Comparison of ENCODE assay signal across 8 mouse cellular contexts in the genomic region with DNA sequence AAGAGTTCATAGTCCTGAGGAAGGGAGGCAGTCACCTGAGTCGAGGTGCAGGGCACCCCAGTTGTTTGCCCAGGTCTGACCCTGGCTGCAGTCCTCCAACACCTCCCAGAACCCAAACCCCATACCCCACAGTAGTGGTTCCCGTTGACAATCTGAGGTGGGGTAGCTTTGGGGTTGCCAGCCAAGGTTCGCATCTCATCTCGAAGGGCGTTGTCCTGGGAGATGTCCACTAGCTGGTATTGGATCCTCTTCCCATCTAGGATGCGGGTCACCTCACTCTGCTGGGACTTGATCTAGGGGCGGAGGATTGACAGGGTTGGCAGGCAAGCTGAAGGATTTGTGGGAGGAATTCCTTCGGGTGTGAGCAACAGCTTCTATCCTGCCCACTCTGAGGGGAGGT. TPM values are rescaled to one million over a fixed set of nuclear protein-coding genes. Genes with fewer than 3 reads are reported as not detected.
DNase-seq lines count a peak whose midpoint lies in the region; ATAC-seq and TF ChIP-seq lines count a peak whose summit lies in the region.

No protein-coding gene starts in this region.

- H3K9me3 ChIP-seq in limb, embryonic 12.5 days: no peaks in the 10 kb centered on the region
- no peaks in the 10 kb centered on the region for H3K9me3 ChIP-seq in stomach, embryonic 14.5 days (ENCODE audit: control insufficient read depth, low read depth, low read length)

- no peak overlapping the region for H3K27ac ChIP-seq in cerebellum, adult 2 months (ENCODE audit: insufficient read depth, low read length)
- peak overlapping the region; percentile 93 for H3K27ac ChIP-seq in spleen, adult 2 months (ENCODE audit: insufficient read depth, low read length)
- no peak overlapping the region for H3K27ac ChIP-seq in limb, embryonic 12.5 days
- peak overlapping the region; percentile 97; the same call in 1 of the 2 replicates for H3K27ac ChIP-seq in stomach, embryonic 14.5 days (ENCODE audit: low read length)

- H3K9ac ChIP-seq in limb, embryonic 12.5 days (replicated peaks): peak overlapping the region; percentile 82
- H3K9ac ChIP-seq in stomach, embryonic 14.5 days (replicated peaks; ENCODE audit: low read depth, low read length): peak overlapping the region; percentile 83

- peak overlapping the region; percentile 85 for H3K4me3 ChIP-seq in cerebellum, adult 2 months (replicated peaks; ENCODE audit: insufficient read depth, low read depth, low read length)
- peak overlapping the region; percentile 92 for H3K4me3 ChIP-seq in spleen, adult 2 months (ENCODE audit: extremely low read depth, insufficient read depth, insufficient read length)
- H3K4me3 ChIP-seq in limb, embryonic 12.5 days (replicated peaks): peak overlapping the region; percentile 86
- H3K4me3 ChIP-seq in stomach, embryonic 14.5 days (ENCODE audit: low read depth, low read length): peak overlapping the region; percentile 84

- no peak for TF ChIP-seq CTCF in cerebellum, adult 2 months (IDR thresholded peaks at IDR 0.05; ENCODE audit: borderline replicate concordance, insufficient read depth, low read depth, low read length)
- TF ChIP-seq CTCF in spleen, adult 2 months (IDR thresholded peaks at IDR 0.05; ENCODE audit: extremely low read depth, insufficient read depth, insufficient read length, insufficient replicate concordance): no peak

- H3K27me3 ChIP-seq in cerebellum, adult 2 months (ENCODE audit: control insufficient read depth, insufficient read depth, low read length): no peaks in the 10 kb centered on the region
- H3K27me3 ChIP-seq in spleen, adult 2 months (ENCODE audit: control insufficient read depth, insufficient read depth, low read length): no peaks in the 10 kb centered on the region
- H3K27me3 ChIP-seq in limb, embryonic 12.5 days: no peaks in the 10 kb centered on the region
- H3K27me3 ChIP-seq in stomach, embryonic 14.5 days (ENCODE audit: control insufficient read depth, insufficient read depth, low read length): no peaks in the 10 kb centered on the region

- no peak for ATAC-seq in limb, embryonic 12.5 days (ENCODE audit: insufficient number of reproducible peaks, insufficient read depth, low FRiP score, low TSS enrichment, low read depth)
- no peak for ATAC-seq in stomach, embryonic 14.5 days (ENCODE audit: insufficient number of reproducible peaks, insufficient read depth, low FRiP score, low read depth)

- DNase-seq in cerebellum, adult 2 months: peak in 1 of 2 experiments; percentile 24
- no peak for DNase-seq in cerebellum, adult 8-10 months
- no peak for DNase-seq in spleen, adult 2 months (ENCODE audit: low read depth in 1 of 2, low spot score in 2 of 2)
- DNase-seq in spleen, adult 12 weeks (ENCODE audit: low spot score): no peak
- DNase-seq in layer of hippocampus, adult 11-12 months (ENCODE audit: low spot score): no peak
- no peak for DNase-seq in retina, postnatal 1 day

- H3K4me2 ChIP-seq in limb, embryonic 12.5 days: peak overlapping the region; percentile 83
- peak overlapping the region; percentile 75 for H3K4me2 ChIP-seq in stomach, embryonic 14.5 days (replicated peaks; ENCODE audit: low read depth, low read length)

- peaks cover 11% of the 10 kb centered on the region for H3K4me1 ChIP-seq in cerebellum, adult 2 months (ENCODE audit: control insufficient read depth, insufficient read depth, low read length)
- peaks cover 29% of the 10 kb centered on the region for H3K4me1 ChIP-seq in spleen, adult 2 months (ENCODE audit: control insufficient read depth, insufficient read depth, insufficient read length)
- H3K4me1 ChIP-seq in limb, embryonic 12.5 days (replicated peaks): peaks cover 31% of the 10 kb centered on the region
- H3K4me1 ChIP-seq in stomach, embryonic 14.5 days (ENCODE audit: control insufficient read depth, insufficient read depth, low read length): peaks cover 28% of the 10 kb centered on the region

- no peak for TF ChIP-seq POLR2A in cerebellum, adult 2 months (IDR thresholded peaks at IDR 0.05; ENCODE audit: borderline replicate concordance, insufficient read depth, low read length)
- no peak for TF ChIP-seq POLR2A in spleen, adult 2 months (IDR thresholded peaks at IDR 0.05; ENCODE audit: low read depth, low read length)

- peaks cover 17% of the 10 kb centered on the region for H3K36me3 ChIP-seq in spleen, adult 2 months (ENCODE audit: control insufficient read depth, insufficient read depth, low read length)
- peaks cover 38% of the 10 kb centered on the region; the same call in 1 of the 2 replicates for H3K36me3 ChIP-seq in limb, embryonic 12.5 days
- H3K36me3 ChIP-seq in stomach, embryonic 14.5 days (ENCODE audit: control insufficient read depth, insufficient read depth, low read length): no peaks in the 10 kb centered on the region

- 47% methylated on average over 8 of the region's 8 CpGs for WGBS in cerebellum, adult 2 months
- 32% methylated on average over 8 of the region's 8 CpGs for WGBS in spleen, adult 2 months
- WGBS in limb, embryonic 12.5 days: 60% methylated on average over 8 of the region's 8 CpGs
- WGBS in stomach, embryonic 14.5 days: 52% methylated on average over 8 of the region's 8 CpGs

RNA-seq across cellular contexts. Expression of gene Sh3bgrl3, which starts 0.8 kb away (rescaled TPM):
- polyA plus RNA-seq in cerebellum, adult 2 months (2012; rRNA removed): 238 and 258 TPM in 2 replicates
- 1,465 and 2,211 TPM in 2 replicates for polyA plus RNA-seq in spleen, adult 2 months (2012; rRNA removed)
- 318 and 336 TPM in 2 replicates for polyA plus RNA-seq in limb, embryonic 12.5 days (2016; fragmentation: Nextera tagmentation; extraction: Ambion mirVana)
- polyA plus RNA-seq in stomach, embryonic 14.5 days (2014; fragmentation: Nextera tagmentation; extraction: Ambion mirVana): 403 and 435 TPM in 2 replicates

RNA-seq across cellular contexts. Expression of gene Ubxn11, which starts 25.4 kb away (rescaled TPM):
- 14.8 and 15.0 TPM in 2 replicates for polyA plus RNA-seq in cerebellum, adult 2 months (2012; rRNA removed)
- polyA plus RNA-seq in spleen, adult 2 months (2012; rRNA removed): 33.7 and 43.0 TPM in 2 replicates
- polyA plus RNA-seq in limb, embryonic 12.5 days (2016; fragmentation: Nextera tagmentation; extraction: Ambion mirVana): 9.6 and 10.4 TPM in 2 replicates
- 7.0 and 8.3 TPM in 2 replicates for polyA plus RNA-seq in stomach, embryonic 14.5 days (2014; fragmentation: Nextera tagmentation; extraction: Ambion mirVana)

RNA-seq across cellular contexts. Expression of gene Cd52, which starts 32.9 kb away (rescaled TPM):
- polyA plus RNA-seq in cerebellum, adult 2 months (2012; rRNA removed): 2.6 and 2.8 TPM in 2 replicates
- polyA plus RNA-seq in spleen, adult 2 months (2012; rRNA removed): 400 and 461 TPM in 2 replicates
- 7.7 and 7.9 TPM in 2 replicates for polyA plus RNA-seq in limb, embryonic 12.5 days (2016; fragmentation: Nextera tagmentation; extraction: Ambion mirVana)
- polyA plus RNA-seq in stomach, embryonic 14.5 days (2014; fragmentation: Nextera tagmentation; extraction: Ambion mirVana): 16.3 and 16.4 TPM in 2 replicates

RNA-seq across cellular contexts. Expression of gene Cep85, which starts 59.1 kb away (rescaled TPM):
- polyA plus RNA-seq in cerebellum, adult 2 months (2012; rRNA removed): 24.8 and 25.2 TPM in 2 replicates
- 15.2 and 20.8 TPM in 2 replicates for polyA plus RNA-seq in spleen, adult 2 months (2012; rRNA removed)
- polyA plus RNA-seq in limb, embryonic 12.5 days (2016; fragmentation: Nextera tagmentation; extraction: Ambion mirVana): 36.4 and 38.3 TPM in 2 replicates
- polyA plus RNA-seq in stomach, embryonic 14.5 days (2014; fragmentation: Nextera tagmentation; extraction: Ambion mirVana): 43.2 and 55.9 TPM in 2 replicates

Comparison
In these comparisons a context has a peak if more than half of its experiments do, and no peak if none do; other contexts are left out.
1. H3K27ac ChIP-seq: peak in spleen, adult 2 months (single experiment) and stomach, embryonic 14.5 days (single experiment); none in cerebellum, adult 2 months (single experiment) and limb, embryonic 12.5 days (single experiment).
2. RNA of gene Cd52, which starts 32.9 kb away (polyA plus RNA-seq): 400 to 461 TPM in spleen, adult 2 months; 16.3 to 16.4 TPM in stomach, embryonic 14.5 days, 7.7 to 7.9 TPM in limb, embryonic 12.5 days and 2.6 to 2.8 TPM in cerebellum, adult 2 months; every median in the first group is over 10 times any median in the second.
3. Peak in every context shown above with its lines, with median percentiles within 50 percentile points of each other: H3K4me3 ChIP-seq.